8 mouse cellular contexts compared by ENCODE assay signal in genomic region chr11:115321906-115322693, GRCm38 (mm10). TPM values are rescaled to one million over a fixed set of nuclear protein-coding genes. Genes with fewer than 3 reads are reported as not detected.
DNase-seq lines count a peak whose midpoint lies in the region; ATAC-seq and TF ChIP-seq lines count a peak whose summit lies in the region.

Gene Ush1g, minus strand, starts transcription at chr11:115322041.

- no peak within 1 kb of the TSS for H3K4me2 ChIP-seq in heart, postnatal 0 days (ENCODE audit: low read depth, low read length)
- H3K4me2 ChIP-seq in midbrain, embryonic 12.5 days (replicated peaks): peak within 1 kb of the TSS; percentile 10

- no peaks in the 10 kb centered on the region for H3K4me1 ChIP-seq in heart, postnatal 0 days (ENCODE audit: control insufficient read depth, insufficient read depth)
- peaks cover 46% of the 10 kb centered on the region for H3K4me1 ChIP-seq in limb, embryonic 10.5 days
- peaks cover 27% of the 10 kb centered on the region for H3K4me1 ChIP-seq in midbrain, embryonic 12.5 days

- ATAC-seq in heart, postnatal 0 days (ENCODE audit: insufficient read depth, low read depth): peak; percentile 65; the same call in 1 of the 2 replicates
- no peak for ATAC-seq in midbrain, embryonic 12.5 days (ENCODE audit: low FRiP score, low read depth)

- no peak within 1 kb of the TSS for H3K27ac ChIP-seq in heart, postnatal 0 days (ENCODE audit: low read depth)
- H3K27ac ChIP-seq in limb, embryonic 10.5 days: no peak within 1 kb of the TSS
- no peak within 1 kb of the TSS for H3K27ac ChIP-seq in midbrain, embryonic 12.5 days (replicated peaks)

- no peak within 1 kb of the TSS for H3K9ac ChIP-seq in heart, postnatal 0 days (replicated peaks; ENCODE audit: low read depth, low read length)
- H3K9ac ChIP-seq in midbrain, embryonic 12.5 days (replicated peaks): no peak within 1 kb of the TSS

- WGBS in heart, postnatal 0 days: 6% methylated on average over 35 of the region's 35 CpGs
- 4% methylated on average over 35 of the region's 35 CpGs for WGBS in limb, embryonic 10.5 days
- 4% methylated on average over 35 of the region's 35 CpGs for WGBS in midbrain, embryonic 12.5 days

- no peak for TF ChIP-seq EP300 in heart, postnatal 0 days (IDR thresholded peaks at IDR 0.05; ENCODE audit: low read depth)

- peaks cover 85% of the 10 kb centered on the region for H3K27me3 ChIP-seq in heart, postnatal 0 days (ENCODE audit: control insufficient read depth, insufficient read depth, low read length)
- peaks cover 96% of the 10 kb centered on the region for H3K27me3 ChIP-seq in limb, embryonic 10.5 days (ENCODE audit: low read depth, poor library complexity, severe bottlenecking)
- H3K27me3 ChIP-seq in midbrain, embryonic 12.5 days: peaks cover 90% of the 10 kb centered on the region

- peak; percentile 85 for TF ChIP-seq CTCF in heart, postnatal 0 days (IDR thresholded peaks at IDR 0.05; ENCODE audit: low read depth)

- H3K36me3 ChIP-seq in heart, postnatal 0 days (replicated peaks; ENCODE audit: control insufficient read depth, insufficient read depth, low read length): no peaks in the 10 kb centered on the region
- H3K36me3 ChIP-seq in limb, embryonic 10.5 days: no peaks in the 10 kb centered on the region
- no peaks in the 10 kb centered on the region for H3K36me3 ChIP-seq in midbrain, embryonic 12.5 days

- H3K9me3 ChIP-seq in heart, postnatal 0 days (replicated peaks; ENCODE audit: control insufficient read depth, low read length): no peaks in the 10 kb centered on the region
- no peaks in the 10 kb centered on the region for H3K9me3 ChIP-seq in limb, embryonic 10.5 days (replicated peaks)
- H3K9me3 ChIP-seq in midbrain, embryonic 12.5 days: no peaks in the 10 kb centered on the region

- H3K4me3 ChIP-seq in heart, postnatal 0 days (ENCODE audit: low read depth, low read length): no peak within 1 kb of the TSS
- peak within 1 kb of the TSS; percentile 27 for H3K4me3 ChIP-seq in limb, embryonic 10.5 days
- H3K4me3 ChIP-seq in midbrain, embryonic 12.5 days: no peak within 1 kb of the TSS

- intact Hi-C loops in left cerebral cortex, postnatal 4 days (cut with DNase I): no loop called here
- intact Hi-C loops in left cerebral cortex, postnatal 36 days (cut with DNase I): loop anchor here (1.0 kb wide), 1 partner anchor 31 kb away; no protein-coding TSS in a partner anchor

- peak; percentile 69 for DNase-seq in left cerebral cortex, postnatal 4 days
- no peak for DNase-seq in left cerebral cortex, postnatal 36 days (ENCODE audit: low spot score in 2 of 2)
- peak; percentile 63 for DNase-seq in adipocyte (ENCODE audit: low spot score)
- peak; percentile 84 for DNase-seq in embryo, embryonic 10.5 days (ENCODE audit: low spot score)
- peak; percentile 61 for DNase-seq in heart, postnatal 0 days (ENCODE audit: low spot score)
- peak; percentile 95 for DNase-seq in limb, embryonic 10.5 days (ENCODE audit: low spot score)
- DNase-seq in thymus, postnatal 14 days: peak; percentile 62

RNA-seq across cellular contexts. Expression of gene Ush1g, which starts in this region (rescaled TPM):
- total RNA-seq in left cerebral cortex, postnatal 4 days (2021): under 1 TPM in 1 of 2 experiments, not detected in 1; 0.24 TPM
- under 1 TPM; 0.39 to 0.49 TPM for total RNA-seq in left cerebral cortex, postnatal 36 days (2021)
- total RNA-seq in heart, postnatal 0 days (2014; rRNA removed; ENCODE audit: low replicate concordance): 0.31 TPM in 1 of 2 replicates, not detected in the other
- 0.03 and 0.05 TPM in 2 replicates for polyA plus RNA-seq in heart, postnatal 0 days (2015; fragmentation: Nextera tagmentation; extraction: Ambion mirVana)
- not detected in 2 replicates for polyA plus RNA-seq in limb, embryonic 10.5 days (2016; fragmentation: Nextera tagmentation; extraction: Ambion mirVana)
- 0.05 TPM in 1 of 2 replicates, not detected in the other for polyA plus RNA-seq in midbrain, embryonic 12.5 days (2016; fragmentation: Nextera tagmentation; extraction: Ambion mirVana)

Comparison
In these comparisons a context has a peak if more than half of its experiments do, and no peak if none do; other contexts are left out.
1. Peak in DNase-seq in left cerebral cortex, postnatal 4 days; RNA of the gene not detected or under 1 TPM.
2. Peak in DNase-seq and ATAC-seq in heart, postnatal 0 days; RNA of the gene not detected or under 1 TPM.
3. Peak in DNase-seq and H3K4me3 ChIP-seq in limb, embryonic 10.5 days; RNA of the gene not detected or under 1 TPM.
4. DNase-seq: peak in adipocyte (single experiment), embryo, embryonic 10.5 days (single experiment) and thymus, postnatal 14 days (single experiment); none in left cerebral cortex, postnatal 36 days (0 of 2).